Mouse (Mus musculus): Measurements from ENCODE around the gene Olfr1212. TPM values are rescaled to one million over a fixed set of nuclear protein-coding genes. Genes with fewer than 3 reads are reported as not detected.

The Olfr1212 gene
- polyA plus RNA-seq (2014; fragmentation: Nextera tagmentation; extraction: Ambion mirVana) = not detected in 2 replicates

GRCm38 (mm10) chr2:88953669-88954068 lies at the start of gene Olfr1212:
Olfr1212 (plus strand) TSS chr2:88953969.
- no peaks in the 10 kb centered on the region for H3K36me3 ChIP-seq (ENCODE audit: control insufficient read depth, insufficient read depth, low read length)
- H3K4me2 ChIP-seq (ENCODE audit: low read length) = no peak within 1 kb of the TSS
- H3K4me1 ChIP-seq (ENCODE audit: control insufficient read depth, insufficient read depth, low read length) = no peaks in the 10 kb centered on the region
- no peak within 1 kb of the TSS for H3K4me3 ChIP-seq (replicated peaks; ENCODE audit: low read depth, low read length)
- H3K27me3 ChIP-seq (ENCODE audit: control insufficient read depth, insufficient read depth, low read length) = no peaks in the 10 kb centered on the region
- no peak within 1 kb of the TSS for H3K27ac ChIP-seq (replicated peaks; ENCODE audit: low read depth, low read length)
- DNase-seq (no peak), ATAC-seq (ENCODE audit: low FRiP score, low TSS enrichment) (no peak)
- no peak within 1 kb of the TSS for H3K9ac ChIP-seq (replicated peaks; ENCODE audit: low read length)
- no peaks in the 10 kb centered on the region for H3K9me3 ChIP-seq (ENCODE audit: control insufficient read depth, low read length)

GRCm38 (mm10) chr2:88915057-88915456 lies 38.7 kb upstream of the Olfr1212 start, which contains the start of gene Olfr1209:
Olfr1209 (minus strand) TSS chr2:88915157.
- no peak for ATAC-seq (ENCODE audit: low FRiP score, low TSS enrichment)

DNA sequence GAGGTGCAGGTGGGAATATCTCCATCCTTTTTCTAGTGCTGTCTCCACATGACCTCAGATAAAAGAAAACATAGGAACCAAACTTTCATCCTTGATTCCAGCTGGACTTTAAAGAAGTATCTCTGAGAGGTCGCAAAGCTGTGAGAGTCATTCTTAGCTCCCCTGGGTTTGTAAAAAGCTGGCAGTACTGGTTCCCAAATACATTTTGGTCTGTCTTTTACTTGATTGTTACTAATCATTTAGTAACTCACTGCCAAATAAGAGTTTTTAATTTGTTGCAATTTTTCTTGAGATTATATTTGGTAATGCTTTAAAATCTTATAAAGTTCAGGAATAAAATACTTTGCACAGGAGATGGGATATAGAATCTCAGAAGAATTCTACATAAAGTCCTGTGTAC lies 15.8 kb upstream of the Olfr1212 start, which contains the start of gene Olfr1211:
TSS of gene Olfr1211 (minus strand) at position 101 of the 400 bp plus-strand sequence.
- H3K4me1 ChIP-seq (ENCODE audit: control insufficient read depth, insufficient read depth, low read length) = no peaks in the 10 kb centered on the region
- no peaks in the 10 kb centered on the region for H3K9me3 ChIP-seq (ENCODE audit: control insufficient read depth, low read length)
- ATAC-seq (ENCODE audit: low FRiP score, low TSS enrichment) = no peak
- H3K4me2 ChIP-seq (ENCODE audit: low read length) = no peak within 1 kb of the TSS
- H3K4me3 ChIP-seq (replicated peaks; ENCODE audit: low read depth, low read length) = no peak within 1 kb of the TSS
- WGBS = 91% methylated on average over 1 of the region's 1 CpGs
- no peak for DNase-seq
- no peak within 1 kb of the TSS for H3K27ac ChIP-seq (replicated peaks; ENCODE audit: low read depth, low read length)
- no peaks in the 10 kb centered on the region for H3K36me3 ChIP-seq (ENCODE audit: control insufficient read depth, insufficient read depth, low read length)
- H3K9ac ChIP-seq (replicated peaks; ENCODE audit: low read length) = no peak within 1 kb of the TSS
- H3K27me3 ChIP-seq (ENCODE audit: control insufficient read depth, insufficient read depth, low read length) = no peaks in the 10 kb centered on the region

More at GRCm38 (mm10) chr2:88915057-88915456, 38.7 kb upstream of the Olfr1212 start, which contains the start of gene Olfr1209:
- Histone ChIP-seq H3K9me3 (ENCODE audit: control insufficient read depth, low read length) (no peaks in the 10 kb centered on the region), H3K4me1 (ENCODE audit: control insufficient read depth, insufficient read depth, low read length) (no peaks in the 10 kb centered on the region), H3K4me2 (ENCODE audit: low read length) (no peak within 1 kb of the TSS), H3K27me3 (ENCODE audit: control insufficient read depth, insufficient read depth, low read length) (no peaks in the 10 kb centered on the region), H3K4me3 (replicated peaks; ENCODE audit: low read depth, low read length) (no peak within 1 kb of the TSS), H3K36me3 (ENCODE audit: control insufficient read depth, insufficient read depth, low read length) (no peaks in the 10 kb centered on the region), H3K27ac (replicated peaks; ENCODE audit: low read depth, low read length) (no peak within 1 kb of the TSS), H3K9ac (replicated peaks; ENCODE audit: low read length) (no peak within 1 kb of the TSS)
- WGBS = 90% methylated on average over 3 of the region's 3 CpGs
- DNase-seq = no peak

- DNase-seq (no peak), ATAC-seq (ENCODE audit: low FRiP score, low TSS enrichment) (no peak)
- Histone ChIP-seq H3K9me3 (ENCODE audit: control insufficient read depth, low read length) (no peaks in the 10 kb centered on the region), H3K27me3 (ENCODE audit: control insufficient read depth, insufficient read depth, low read length) (no peaks in the 10 kb centered on the region), H3K4me1 (ENCODE audit: control insufficient read depth, insufficient read depth, low read length) (no peaks in the 10 kb centered on the region), H3K9ac (replicated peaks; ENCODE audit: low read length) (no peak within 1 kb of the TSS), H3K4me3 (replicated peaks; ENCODE audit: low read depth, low read length) (no peak within 1 kb of the TSS), H3K27ac (replicated peaks; ENCODE audit: low read depth, low read length) (no peak within 1 kb of the TSS), H3K36me3 (ENCODE audit: control insufficient read depth, insufficient read depth, low read length) (no peaks in the 10 kb centered on the region), H3K4me2 (ENCODE audit: low read length) (no peak within 1 kb of the TSS)
- 80% methylated on average over 1 of the region's 1 CpGs for WGBS
Measured at GRCm38 (mm10) chr2:88980181-88980580, 26.4 kb downstream of the Olfr1212 start, which contains the start of gene Gm13762. Gm13762 (minus strand) TSS chr2:88980281.

DNA sequence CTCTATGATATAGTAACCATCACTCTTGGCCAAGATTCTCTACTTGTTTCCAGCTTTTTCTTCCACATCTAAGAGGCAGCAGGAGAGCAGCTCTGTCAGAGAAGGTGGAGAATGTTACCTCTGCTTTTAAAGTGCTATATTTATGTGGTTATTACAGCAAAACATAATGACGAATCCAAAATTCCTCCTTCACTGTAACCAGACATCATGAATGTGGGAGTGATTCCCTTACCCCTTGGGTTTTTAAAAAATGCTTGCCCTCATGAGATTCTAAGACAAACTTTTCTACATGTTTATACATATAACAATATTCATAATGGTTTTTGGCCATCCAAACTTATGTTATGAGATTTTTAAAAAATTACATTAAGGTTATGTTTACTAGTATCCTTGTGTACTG lies 38.8 kb downstream of the Olfr1212 start, which contains the start of gene Olfr1214:
TSS of gene Olfr1214 (minus strand) at position 101 of the 400 bp plus-strand sequence.
- H3K9me3 ChIP-seq (ENCODE audit: control insufficient read depth, low read length) = no peaks in the 10 kb centered on the region
- no peak within 1 kb of the TSS for H3K9ac ChIP-seq (replicated peaks; ENCODE audit: low read length)
- no peaks in the 10 kb centered on the region for H3K36me3 ChIP-seq (ENCODE audit: control insufficient read depth, insufficient read depth, low read length)
- H3K27ac ChIP-seq (replicated peaks; ENCODE audit: low read depth, low read length) = no peak within 1 kb of the TSS
- ATAC-seq (ENCODE audit: low FRiP score, low TSS enrichment) (no peak), DNase-seq (no peak)
- H3K4me1 ChIP-seq (ENCODE audit: control insufficient read depth, insufficient read depth, low read length) = no peaks in the 10 kb centered on the region
- no peak within 1 kb of the TSS for H3K4me3 ChIP-seq (replicated peaks; ENCODE audit: low read depth, low read length)
- H3K27me3 ChIP-seq (ENCODE audit: control insufficient read depth, insufficient read depth, low read length) = no peaks in the 10 kb centered on the region
- 88% methylated on average over 1 of the region's 1 CpGs for WGBS
- H3K4me2 ChIP-seq (ENCODE audit: low read length) = no peak within 1 kb of the TSS

GRCm38 (mm10) chr2:89006873-89007272 lies 53.1 kb downstream of the Olfr1212 start, which contains the start of gene Olfr1215:
Olfr1215 (minus strand) TSS chr2:89006973.
- no peak within 1 kb of the TSS for H3K27ac ChIP-seq (replicated peaks; ENCODE audit: low read depth, low read length)
- H3K36me3 ChIP-seq (ENCODE audit: control insufficient read depth, insufficient read depth, low read length) = no peaks in the 10 kb centered on the region
- ATAC-seq (ENCODE audit: low FRiP score, low TSS enrichment) = no peak
- H3K4me3 ChIP-seq (replicated peaks; ENCODE audit: low read depth, low read length) = no peak within 1 kb of the TSS
- no peaks in the 10 kb centered on the region for H3K9me3 ChIP-seq (ENCODE audit: control insufficient read depth, low read length)
- DNase-seq = no peak
- H3K9ac ChIP-seq (replicated peaks; ENCODE audit: low read length) = no peak within 1 kb of the TSS
- no peaks in the 10 kb centered on the region for H3K27me3 ChIP-seq (ENCODE audit: control insufficient read depth, insufficient read depth, low read length)
- WGBS = 77% methylated on average over 2 of the region's 2 CpGs
- H3K4me2 ChIP-seq (ENCODE audit: low read length) = no peak within 1 kb of the TSS
- H3K4me1 ChIP-seq (ENCODE audit: control insufficient read depth, insufficient read depth, low read length) = no peaks in the 10 kb centered on the region

Other genes with a start within 250 kb of the Olfr1212 start
- not detected in 2 replicates for gene Olfr1196, start 249.4 kb upstream of the Olfr1212 start, polyA plus RNA-seq (2014; fragmentation: Nextera tagmentation; extraction: Ambion mirVana)
- not detected in 2 replicates for gene Olfr1197, start 221.6 kb upstream of the Olfr1212 start, polyA plus RNA-seq (2014; fragmentation: Nextera tagmentation; extraction: Ambion mirVana)
- gene Olfr1198, start 202.6 kb upstream of the Olfr1212 start, polyA plus RNA-seq (2014; fragmentation: Nextera tagmentation; extraction: Ambion mirVana) = not detected in 2 replicates
- gene Olfr1199, start 193.5 kb upstream of the Olfr1212 start, polyA plus RNA-seq (2014; fragmentation: Nextera tagmentation; extraction: Ambion mirVana) = not detected in 2 replicates
- gene Olfr1200, start 183.5 kb upstream of the Olfr1212 start, polyA plus RNA-seq (2014; fragmentation: Nextera tagmentation; extraction: Ambion mirVana) = not detected in 2 replicates
- not detected in 2 replicates for gene Olfr1201, start 160.9 kb upstream of the Olfr1212 start, polyA plus RNA-seq (2014; fragmentation: Nextera tagmentation; extraction: Ambion mirVana)
- not detected in 2 replicates for gene Olfr1202, start 139.5 kb upstream of the Olfr1212 start, polyA plus RNA-seq (2014; fragmentation: Nextera tagmentation; extraction: Ambion mirVana)
- gene Olfr1205, start 124.2 kb upstream of the Olfr1212 start, polyA plus RNA-seq (2014; fragmentation: Nextera tagmentation; extraction: Ambion mirVana) = not detected in 2 replicates
- not detected in 2 replicates for gene Olfr1204, start 104.7 kb upstream of the Olfr1212 start, polyA plus RNA-seq (2014; fragmentation: Nextera tagmentation; extraction: Ambion mirVana)
- not detected in 2 replicates for gene Olfr1206, start 90.7 kb upstream of the Olfr1212 start, polyA plus RNA-seq (2014; fragmentation: Nextera tagmentation; extraction: Ambion mirVana)
- gene Olfr1208, start 51.7 kb upstream of the Olfr1212 start, polyA plus RNA-seq (2014; fragmentation: Nextera tagmentation; extraction: Ambion mirVana) = not detected in 2 replicates
- not detected in 2 replicates for gene Olfr1209, start 38.8 kb upstream of the Olfr1212 start, polyA plus RNA-seq (2014; fragmentation: Nextera tagmentation; extraction: Ambion mirVana)
- not detected in 2 replicates for gene Olfr1211, start 15.9 kb upstream of the Olfr1212 start, polyA plus RNA-seq (2014; fragmentation: Nextera tagmentation; extraction: Ambion mirVana)
- not detected in 2 replicates for gene Gm13762, start 26.3 kb downstream of the Olfr1212 start, polyA plus RNA-seq (2014; fragmentation: Nextera tagmentation; extraction: Ambion mirVana)
- gene Olfr1214, start 38.7 kb downstream of the Olfr1212 start, polyA plus RNA-seq (2014; fragmentation: Nextera tagmentation; extraction: Ambion mirVana) = not detected in 2 replicates
- gene Olfr1215, start 53.0 kb downstream of the Olfr1212 start, polyA plus RNA-seq (2014; fragmentation: Nextera tagmentation; extraction: Ambion mirVana) = not detected in 2 replicates
- not detected in 2 replicates for gene Olfr1216, start 64.4 kb downstream of the Olfr1212 start, polyA plus RNA-seq (2014; fragmentation: Nextera tagmentation; extraction: Ambion mirVana)
- gene Olfr1217, start 78.1 kb downstream of the Olfr1212 start, polyA plus RNA-seq (2014; fragmentation: Nextera tagmentation; extraction: Ambion mirVana) = not detected in 2 replicates
- gene Olfr1218, start 107.2 kb downstream of the Olfr1212 start, polyA plus RNA-seq (2014; fragmentation: Nextera tagmentation; extraction: Ambion mirVana) = not detected in 2 replicates
- gene Olfr1219, start 129.5 kb downstream of the Olfr1212 start, polyA plus RNA-seq (2014; fragmentation: Nextera tagmentation; extraction: Ambion mirVana) = not detected in 2 replicates
- gene Olfr1220, start 152.9 kb downstream of the Olfr1212 start, polyA plus RNA-seq (2014; fragmentation: Nextera tagmentation; extraction: Ambion mirVana) = not detected in 2 replicates
- not detected in 2 replicates for gene Olfr1221, start 163.3 kb downstream of the Olfr1212 start, polyA plus RNA-seq (2014; fragmentation: Nextera tagmentation; extraction: Ambion mirVana)
- gene Olfr1222, start 179.1 kb downstream of the Olfr1212 start, polyA plus RNA-seq (2014; fragmentation: Nextera tagmentation; extraction: Ambion mirVana) = not detected in 2 replicates
- not detected in 2 replicates for gene Olfr1223, start 197.6 kb downstream of the Olfr1212 start, polyA plus RNA-seq (2014; fragmentation: Nextera tagmentation; extraction: Ambion mirVana)
- not detected in 2 replicates for gene Olfr1224-ps1, start 210.1 kb downstream of the Olfr1212 start, polyA plus RNA-seq (2014; fragmentation: Nextera tagmentation; extraction: Ambion mirVana)
- gene Olfr1225, start 220.7 kb downstream of the Olfr1212 start, polyA plus RNA-seq (2014; fragmentation: Nextera tagmentation; extraction: Ambion mirVana) = not detected in 2 replicates
- not detected in 2 replicates for gene Olfr1226, start 246.1 kb downstream of the Olfr1212 start, polyA plus RNA-seq (2014; fragmentation: Nextera tagmentation; extraction: Ambion mirVana)